Mouse (Mus musculus): ENCODE measurements at regions not wholly inside any gene's neighbourhood (a gene's known extent, or its start where the extent isn't known, plus 50 kb on each side); places are given as distances from the start of the nearest gene placed in this dataset.

DNA sequence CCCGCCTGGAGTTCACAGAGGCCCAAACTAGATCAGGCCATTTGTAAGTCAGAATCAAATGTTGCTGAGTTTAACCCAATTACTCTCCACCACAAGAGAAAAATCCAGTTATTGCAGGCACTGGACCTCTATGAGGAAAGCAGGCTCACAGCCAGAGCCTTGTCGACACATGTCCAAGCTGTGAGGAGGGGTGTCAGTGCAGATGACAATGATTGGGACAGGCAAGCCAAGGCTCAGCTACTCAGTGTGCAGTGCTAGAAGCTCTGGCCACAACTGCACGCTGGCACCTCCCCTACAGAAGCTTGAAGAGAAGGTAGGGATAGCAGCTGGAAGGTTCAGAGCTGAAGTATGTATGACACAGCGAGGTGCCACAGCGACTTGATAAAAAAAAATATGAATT is 253.4 kb downstream of the Cog6 start:
- TF ChIP-seq CTCF (IDR thresholded peaks at IDR 0.05; ENCODE audit: insufficient read depth, low read depth, low read length): no peak
- TF ChIP-seq POLR2A (IDR thresholded peaks at IDR 0.05; ENCODE audit: insufficient read depth, low read depth, low read length): no peak

Measured in olfactory bulb, adult 2 months (tissue).